Mouse (Mus musculus): ENCODE results near the gene Fam189a1. TPM values are rescaled to one million over a fixed set of nuclear protein-coding genes. Genes with fewer than 3 reads are reported as not detected.

Gene Fam189a1
- polyA plus RNA-seq, 1 experiment from 2014 or later = 2.3 TPM

DNA sequence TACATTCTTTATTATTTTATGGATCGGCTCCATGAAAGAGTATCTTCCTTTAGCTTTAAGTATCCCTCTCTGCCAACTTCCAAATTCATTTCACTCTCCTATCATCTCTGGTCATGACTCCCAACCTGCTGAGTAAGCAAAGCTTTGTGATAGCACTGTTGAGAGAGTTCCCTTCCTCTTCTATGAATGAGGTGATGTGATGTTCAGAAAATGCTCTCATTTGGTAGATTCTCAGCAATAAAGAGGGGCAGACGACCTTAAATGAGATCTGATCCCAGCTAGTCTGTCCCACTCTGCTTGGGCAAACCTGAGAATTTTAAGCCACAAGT, 205.6 kb downstream of the Fam189a1 start:
- Histone ChIP-seq H3K27me3 (replicated peaks) (no peaks in the 10 kb centered on the region), H3K4me1 (replicated peaks) (no peaks in the 10 kb centered on the region), H3K4me2 (no peak overlapping the region), H3K9ac (no peak overlapping the region), H3K36me3 (no peaks in the 10 kb centered on the region), H3K27ac (ENCODE audit: poor library complexity, severe bottlenecking) (no peak overlapping the region), H3K9me3 (replicated peaks) (no peaks in the 10 kb centered on the region), H3K4me3 (no peak overlapping the region)
- no peak for ATAC-seq (ENCODE audit: insufficient number of reproducible peaks, low FRiP score)
- WGBS = 54% methylated on average over 2 of the region's 2 CpGs

GRCm38 (mm10) chr7:64949910-64950770, 206.2 kb downstream of the Fam189a1 start:
- H3K9me3 ChIP-seq (replicated peaks) = no peaks in the 10 kb centered on the region
- no peaks in the 10 kb centered on the region for H3K36me3 ChIP-seq
- H3K4me3 ChIP-seq = no peak overlapping the region
- ATAC-seq (ENCODE audit: insufficient number of reproducible peaks, low FRiP score) = no peak
- H3K27me3 ChIP-seq (replicated peaks) = no peaks in the 10 kb centered on the region
- H3K9ac ChIP-seq = no peak overlapping the region
- no peaks in the 10 kb centered on the region for H3K4me1 ChIP-seq (replicated peaks)
- 50% methylated on average over 12 of the region's 12 CpGs for WGBS
- H3K4me2 ChIP-seq = no peak overlapping the region
- no peak overlapping the region for H3K27ac ChIP-seq (ENCODE audit: poor library complexity, severe bottlenecking)

- no peak overlapping the region for H3K4me2 ChIP-seq
- no peaks in the 10 kb centered on the region for H3K9me3 ChIP-seq (replicated peaks)
- H3K27me3 ChIP-seq (replicated peaks) = 0 out of 2 replicates have a peak, but pooled peaks cover under 1% of the 10 kb centered on the region
- ATAC-seq (ENCODE audit: insufficient number of reproducible peaks, low FRiP score) = no peak
- H3K27ac ChIP-seq (ENCODE audit: poor library complexity, severe bottlenecking) = no peak overlapping the region
- H3K4me3 ChIP-seq = no peak overlapping the region
- WGBS = 53% methylated on average over 1 of the region's 1 CpGs
- H3K36me3 ChIP-seq = no peaks in the 10 kb centered on the region
- H3K9ac ChIP-seq = no peak overlapping the region
- H3K4me1 ChIP-seq (replicated peaks) = no peaks in the 10 kb centered on the region
Measured at GRCm38 (mm10) chr7:64949465-64949864, 206.9 kb downstream of the Fam189a1 start.

DNA sequence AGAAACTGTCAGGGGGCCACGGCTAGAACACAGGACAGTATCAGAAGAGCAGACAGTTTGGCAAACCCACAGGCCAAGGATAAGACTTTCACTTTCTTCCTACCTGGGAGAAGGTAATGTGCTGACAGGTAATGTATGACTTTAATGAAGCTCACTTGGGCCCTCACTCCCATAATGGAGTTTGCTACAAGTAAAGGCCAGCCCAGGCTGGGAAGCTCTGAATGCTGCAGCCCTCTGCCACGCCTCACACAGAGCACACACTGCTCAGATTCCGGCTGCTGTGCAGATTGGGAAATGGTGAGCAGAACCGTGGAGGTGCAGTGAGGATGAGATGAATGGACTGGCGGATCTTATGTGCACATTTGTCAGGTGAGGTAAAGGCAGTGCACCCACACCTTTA, 211.7 kb downstream of the Fam189a1 start:
- Histone ChIP-seq H3K27ac (ENCODE audit: poor library complexity, severe bottlenecking) (no peak overlapping the region), H3K27me3 (replicated peaks) (peaks cover 5% of the 10 kb centered on the region; the same call in 1 of the 2 replicates), H3K36me3 (no peaks in the 10 kb centered on the region), H3K4me2 (no peak overlapping the region), H3K9ac (no peak overlapping the region), H3K9me3 (replicated peaks) (no peaks in the 10 kb centered on the region), H3K4me1 (replicated peaks) (no peaks in the 10 kb centered on the region), H3K4me3 (no peak overlapping the region)
- WGBS = 72% methylated on average over 5 of the region's 5 CpGs
- ATAC-seq (ENCODE audit: insufficient number of reproducible peaks, low FRiP score) = no peak

- Histone ChIP-seq H3K4me3 (no peak overlapping the region), H3K9ac (no peak overlapping the region), H3K4me1 (replicated peaks) (no peaks in the 10 kb centered on the region), H3K27ac (ENCODE audit: poor library complexity, severe bottlenecking) (no peak overlapping the region), H3K36me3 (no peaks in the 10 kb centered on the region), H3K27me3 (replicated peaks) (peaks cover 5% of the 10 kb centered on the region; the same call in 1 of the 2 replicates), H3K4me2 (no peak overlapping the region), H3K9me3 (replicated peaks) (no peaks in the 10 kb centered on the region)
- ATAC-seq (ENCODE audit: insufficient number of reproducible peaks, low FRiP score) = no peak
- 83% methylated on average over 8 of the region's 8 CpGs for WGBS
Measured at GRCm38 (mm10) chr7:64944175-64944574, 212.2 kb downstream of the Fam189a1 start.

DNA sequence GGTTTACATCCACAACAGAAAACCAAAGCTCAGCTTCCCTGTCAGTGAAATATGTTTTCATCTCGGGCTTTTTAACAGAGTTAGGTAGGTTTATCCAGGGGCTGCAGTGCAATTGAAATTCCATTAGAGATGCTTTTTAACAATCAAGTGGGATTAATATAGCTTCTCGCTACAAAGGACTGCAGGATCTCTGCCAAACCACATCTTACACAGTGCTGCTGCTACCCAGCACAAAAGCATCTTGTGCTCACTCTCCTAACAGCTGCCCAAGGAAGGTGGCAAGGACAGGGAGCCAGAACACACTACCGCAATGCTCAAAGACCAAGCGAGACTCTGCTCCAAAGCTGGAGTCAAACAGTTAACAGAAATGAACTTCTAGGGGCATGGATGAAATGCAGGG, 219.4 kb downstream of the Fam189a1 start:
- no peak overlapping the region for H3K9ac ChIP-seq
- WGBS = 79% methylated on average over 4 of the region's 4 CpGs

DNA sequence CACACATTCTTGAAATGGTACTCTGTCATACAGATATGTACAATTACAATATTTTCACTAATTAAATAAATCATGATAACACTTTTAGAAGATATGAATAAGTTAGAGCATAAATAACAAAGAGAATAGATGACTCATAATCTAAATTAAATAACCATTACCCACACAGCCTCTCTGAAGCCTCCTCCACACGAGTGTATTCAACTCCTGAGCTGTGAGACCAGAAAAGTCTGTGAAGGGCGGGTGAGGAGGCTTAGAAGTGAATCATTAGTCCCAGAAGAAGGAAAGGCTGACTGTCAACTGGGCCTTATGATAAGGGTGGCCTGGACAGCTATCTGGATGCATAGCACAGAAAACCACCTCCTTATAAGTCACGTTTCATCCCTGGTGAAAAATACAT, 222.3 kb downstream of the Fam189a1 start:
- no peak overlapping the region for H3K4me2 ChIP-seq
- 48% methylated on average over 3 of the region's 3 CpGs for WGBS
- no peaks in the 10 kb centered on the region for H3K27me3 ChIP-seq (replicated peaks)
- no peaks in the 10 kb centered on the region for H3K9me3 ChIP-seq (replicated peaks)
- no peak overlapping the region for H3K27ac ChIP-seq (ENCODE audit: poor library complexity, severe bottlenecking)
- H3K36me3 ChIP-seq = no peaks in the 10 kb centered on the region
- H3K4me1 ChIP-seq (replicated peaks) = no peaks in the 10 kb centered on the region
- H3K4me3 ChIP-seq = no peak overlapping the region
- no peak overlapping the region for H3K9ac ChIP-seq
- no peak for ATAC-seq (ENCODE audit: insufficient number of reproducible peaks, low FRiP score)

More for the DNA sequence above, 219.4 kb downstream of the Fam189a1 start:
- Histone ChIP-seq H3K4me3 (no peak overlapping the region), H3K36me3 (no peaks in the 10 kb centered on the region), H3K4me2 (no peak overlapping the region), H3K27ac (ENCODE audit: poor library complexity, severe bottlenecking) (no peak overlapping the region), H3K27me3 (replicated peaks) (no peaks in the 10 kb centered on the region), H3K9me3 (replicated peaks) (no peaks in the 10 kb centered on the region), H3K4me1 (replicated peaks) (no peaks in the 10 kb centered on the region)
- no peak for ATAC-seq (ENCODE audit: insufficient number of reproducible peaks, low FRiP score)

DNA sequence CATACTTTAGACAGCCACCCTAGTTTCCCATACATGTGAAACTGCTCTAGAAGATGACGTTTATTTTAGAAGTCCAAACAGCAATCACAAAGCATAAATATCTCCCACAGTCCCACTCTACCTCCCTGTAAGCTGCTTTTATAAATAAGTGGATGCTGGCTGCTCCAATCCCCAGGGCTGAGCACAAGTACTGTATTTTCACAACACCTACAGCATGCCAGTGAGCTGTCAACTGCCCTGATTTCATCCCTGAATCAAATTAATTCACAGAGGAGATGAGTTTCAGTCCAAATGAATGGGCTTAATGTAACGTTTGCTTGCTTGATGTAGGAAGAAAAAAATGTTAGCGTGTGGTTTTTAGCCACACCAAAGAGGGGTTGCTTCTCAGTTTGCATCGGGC, 225.4 kb downstream of the Fam189a1 start:
- H3K36me3 ChIP-seq = no peaks in the 10 kb centered on the region
- H3K9ac ChIP-seq = no peak overlapping the region
- no peak for ATAC-seq (ENCODE audit: insufficient number of reproducible peaks, low FRiP score)
- no peaks in the 10 kb centered on the region for H3K9me3 ChIP-seq (replicated peaks)
- H3K27me3 ChIP-seq (replicated peaks) = no peaks in the 10 kb centered on the region
- 72% methylated on average over 4 of the region's 4 CpGs for WGBS
- no peak overlapping the region for H3K27ac ChIP-seq (ENCODE audit: poor library complexity, severe bottlenecking)
- H3K4me1 ChIP-seq (replicated peaks) = no peaks in the 10 kb centered on the region
- no peak overlapping the region for H3K4me3 ChIP-seq
- no peak overlapping the region for H3K4me2 ChIP-seq

DNA sequence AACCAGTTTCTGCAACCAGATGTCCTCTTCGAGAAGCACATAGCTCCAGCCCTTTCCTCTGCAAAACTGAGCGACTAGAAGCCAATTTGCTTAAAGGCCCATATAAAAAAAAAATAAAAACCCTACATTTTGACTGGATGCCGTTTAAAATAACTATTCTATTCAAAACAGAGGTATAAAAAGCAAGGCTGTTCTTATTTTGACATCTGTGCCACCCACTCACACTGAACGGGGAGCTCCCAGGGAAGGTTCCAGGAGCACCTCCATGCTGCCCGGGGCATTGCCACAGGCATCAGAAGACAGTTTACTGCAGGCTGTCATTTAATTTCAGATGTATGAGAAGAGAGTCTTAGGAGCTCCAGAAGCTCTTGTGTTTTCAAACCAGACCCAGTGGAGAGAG, 232.5 kb downstream of the Fam189a1 start:
- no peak overlapping the region for H3K4me3 ChIP-seq
- H3K9me3 ChIP-seq (replicated peaks) = no peaks in the 10 kb centered on the region
- H3K4me1 ChIP-seq (replicated peaks) = no peaks in the 10 kb centered on the region
- ATAC-seq (ENCODE audit: insufficient number of reproducible peaks, low FRiP score) = no peak
- 75% methylated on average over 5 of the region's 5 CpGs for WGBS
- no peak overlapping the region for H3K27ac ChIP-seq (ENCODE audit: poor library complexity, severe bottlenecking)
- H3K9ac ChIP-seq = no peak overlapping the region
- H3K36me3 ChIP-seq = no peaks in the 10 kb centered on the region
- no peak overlapping the region for H3K4me2 ChIP-seq
- H3K27me3 ChIP-seq (replicated peaks) = no peaks in the 10 kb centered on the region

GRCm38 (mm10) chr7:64921189-64921588, 235.2 kb downstream of the Fam189a1 start:
- Histone ChIP-seq H3K9ac (no peak overlapping the region), H3K27ac (ENCODE audit: poor library complexity, severe bottlenecking) (no peak overlapping the region), H3K4me2 (no peak overlapping the region), H3K4me1 (replicated peaks) (no peaks in the 10 kb centered on the region; the same call in 1 of the 2 replicates), H3K9me3 (replicated peaks) (no peaks in the 10 kb centered on the region), H3K27me3 (replicated peaks) (no peaks in the 10 kb centered on the region), H3K4me3 (no peak overlapping the region), H3K36me3 (no peaks in the 10 kb centered on the region)
- ATAC-seq (ENCODE audit: insufficient number of reproducible peaks, low FRiP score) = no peak
- 76% methylated on average over 13 of the region's 13 CpGs for WGBS

DNA sequence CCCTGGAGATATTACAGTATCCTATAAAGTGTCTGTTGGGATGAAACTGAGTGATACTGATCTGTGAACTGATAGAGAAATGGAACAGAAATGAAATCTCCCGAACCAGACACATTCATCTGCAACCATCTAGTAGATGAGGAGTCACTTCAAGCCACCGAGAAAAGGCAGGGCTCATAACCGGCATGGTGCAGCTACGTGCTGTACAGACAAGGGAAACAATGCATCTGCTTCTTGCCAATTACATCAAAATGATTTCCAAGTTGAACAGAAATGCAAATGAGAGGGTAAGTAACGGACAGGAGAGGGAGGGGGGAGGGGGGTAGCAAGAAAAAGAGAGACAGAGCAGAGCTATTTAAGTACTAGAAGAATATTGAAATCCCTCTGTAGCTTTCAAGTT, 235.6 kb downstream of the Fam189a1 start:
- no peaks in the 10 kb centered on the region for H3K36me3 ChIP-seq
- no peaks in the 10 kb centered on the region; the same call in 1 of the 2 replicates for H3K4me1 ChIP-seq (replicated peaks)
- H3K4me3 ChIP-seq = no peak overlapping the region
- H3K9ac ChIP-seq = no peak overlapping the region
- no peak overlapping the region for H3K4me2 ChIP-seq
- 84% methylated on average over 5 of the region's 5 CpGs for WGBS
- no peak overlapping the region for H3K27ac ChIP-seq (ENCODE audit: poor library complexity, severe bottlenecking)
- H3K27me3 ChIP-seq (replicated peaks) = no peaks in the 10 kb centered on the region
- ATAC-seq (ENCODE audit: insufficient number of reproducible peaks, low FRiP score) = no peak
- no peaks in the 10 kb centered on the region for H3K9me3 ChIP-seq (replicated peaks)

- Histone ChIP-seq H3K36me3 (no peaks in the 10 kb centered on the region), H3K4me3 (no peak overlapping the region), H3K9me3 (replicated peaks) (no peaks in the 10 kb centered on the region), H3K4me1 (replicated peaks) (no peaks in the 10 kb centered on the region; the same call in 1 of the 2 replicates), H3K27me3 (replicated peaks) (no peaks in the 10 kb centered on the region), H3K4me2 (no peak overlapping the region), H3K27ac (ENCODE audit: poor library complexity, severe bottlenecking) (no peak overlapping the region), H3K9ac (no peak overlapping the region)
- ATAC-seq (ENCODE audit: insufficient number of reproducible peaks, low FRiP score) = no peak
- WGBS = 37% methylated on average over 7 of the region's 7 CpGs
Measured at GRCm38 (mm10) chr7:64916654-64917053, 239.7 kb downstream of the Fam189a1 start.
